Mouse (Mus musculus) kidney, postnatal 0 days (tissue): ENCODE data around the gene Cbfa2t3. TPM values are rescaled to one million over a fixed set of nuclear protein-coding genes. Genes with fewer than 3 reads are reported as not detected.

Source experiments
- ATAC-seq: fragments of 200-750 bp; cut with Nextera tagmentation; replicated peaks from 2 replicates; pipeline ENCODE4 v1.8.0; 2017; ENCODE audit warnings: low read depth, moderate number of reproducible peaks, moderate TSS enrichment, moderate library complexity; ENCODE audit not compliant: low FRiP score
- DNase-seq: peaks from one replicate; pipeline ENCODE4 v3.0.0-alpha.2; 2016; ENCODE audit warnings: low spot score
- H3K27ac ChIP-seq: fragments of 300-500 bp; sonication (generic); 2 replicates; pipeline ENCODE4 v1.5.1; 2014; ENCODE audit warnings: mild to moderate bottlenecking
- H3K27me3 ChIP-seq: fragments of 300-500 bp; sonication (generic); 2 replicates; pipeline ENCODE4 v1.6.1; 2014; ENCODE audit warnings: low read length, mixed read lengths; ENCODE audit not compliant: insufficient read depth
- H3K36me3 ChIP-seq: fragments of 300-500 bp; sonication (generic); 2 replicates; pipeline ENCODE4 v1.6.1; 2014; ENCODE audit warnings: low read length, mixed read lengths; ENCODE audit not compliant: insufficient read depth
- H3K4me1 ChIP-seq: fragments of 300-500 bp; sonication (generic); replicated peaks from 2 replicates; pipeline ENCODE4 v1.6.1; 2014; ENCODE audit warnings: antibody characterized with exemption, low read length, mixed read lengths; ENCODE audit not compliant: insufficient read depth
- H3K4me2 ChIP-seq: fragments of 300-500 bp; sonication (generic); 2 replicates; pipeline ENCODE4 v1.6.1; 2014; ENCODE audit warnings: mild to moderate bottlenecking, low read length, moderate library complexity, mixed read lengths
- H3K4me3 ChIP-seq: fragments of 300-500 bp; sonication (generic); replicated peaks from 2 replicates; pipeline ENCODE4 v1.5.1; 2014; ENCODE audit warnings: low read depth, low read length
- H3K9ac ChIP-seq: fragments of 300-500 bp; sonication (generic); 2 replicates; pipeline ENCODE4 v1.6.1; 2014; ENCODE audit warnings: low read depth, low read length
- H3K9me3 ChIP-seq: fragments of 300-500 bp; sonication (generic); replicated peaks from 2 replicates; pipeline ENCODE4 v1.6.1; 2016; ENCODE audit warnings: low read length, inconsistent platforms, mixed read lengths
- CTCF ChIP-seq: IDR thresholded peaks from 2 replicates; pipeline ENCODE4 v1.5.1; 2016; ENCODE audit warnings: antibody characterized with exemption, low read depth, mild to moderate bottlenecking, moderate library complexity
- WGBS: fragments of 180-500 bp; shearing (Covaris S2); extraction: QIAGEN DNeasy Blood & Tissue Kit; methylation state at CpG from one replicate; pipeline ENCODE4 v1.1.7; 2014; 5-methylcytosine and 5-hydroxymethylcytosine counted together
- polyA plus RNA-seq: library from polyadenylated mRNA; unstranded; fragments of >200 nt; fragmentation: Nextera tagmentation; extraction: Ambion mirVana; gene quantifications from 2 replicates; pipeline ENCODE4 v1.2.1, GENCODE M21; 2015

The Cbfa2t3 gene
- polyA plus RNA-seq, 1 experiment from 2014 or later = 3.6 TPM

- Histone ChIP-seq H3K9ac (no peak overlapping the region), H3K36me3 (no peaks in the 10 kb centered on the region), H3K27me3 (no peaks in the 10 kb centered on the region), H3K4me2 (no peak overlapping the region), H3K4me1 (peaks cover 14% of the 10 kb centered on the region), H3K4me3 (no peak overlapping the region), H3K9me3 (no peaks in the 10 kb centered on the region), H3K27ac (no peak overlapping the region)
- ATAC-seq = no peak
- no peak for DNase-seq
- WGBS = 86% methylated on average over 4 of the region's 4 CpGs
- TF ChIP-seq CTCF = no peak
Observed at GRCm38 (mm10) chr8:122640825-122641224, 58.1 kb downstream of the Cbfa2t3 start.

- ATAC-seq = 0 out of 2 replicates have a peak, but pooled peaks have one; percentile 13
- no peak overlapping the region for H3K4me2 ChIP-seq
Observed at GRCm38 (mm10) chr8:122639521-122640248, 59.2 kb downstream of the Cbfa2t3 start.

GRCm38 (mm10) chr8:122638601-122639000 is 60.3 kb downstream of the Cbfa2t3 start:
- TF ChIP-seq CTCF = no peak
- Histone ChIP-seq H3K9ac (no peak overlapping the region), H3K36me3 (no peaks in the 10 kb centered on the region), H3K9me3 (no peaks in the 10 kb centered on the region), H3K27me3 (no peaks in the 10 kb centered on the region), H3K4me3 (no peak overlapping the region), H3K27ac (no peak overlapping the region), H3K4me1 (peaks cover 14% of the 10 kb centered on the region), H3K4me2 (no peak overlapping the region)
- ATAC-seq (no peak), DNase-seq (no peak)
- 56% methylated on average over 16 of the region's 16 CpGs for WGBS

More at GRCm38 (mm10) chr8:122639521-122640248, 59.2 kb downstream of the Cbfa2t3 start:
- H3K9ac ChIP-seq = no peak overlapping the region
- no peaks in the 10 kb centered on the region for H3K27me3 ChIP-seq
- H3K4me3 ChIP-seq = no peak overlapping the region
- no peaks in the 10 kb centered on the region for H3K36me3 ChIP-seq
- 33% methylated on average over 16 of the region's 16 CpGs for WGBS
- H3K9me3 ChIP-seq = no peaks in the 10 kb centered on the region
- H3K4me1 ChIP-seq = peaks cover 14% of the 10 kb centered on the region
- peak; percentile 42 for DNase-seq
- H3K27ac ChIP-seq = no peak overlapping the region
- TF ChIP-seq CTCF = no peak

GRCm38 (mm10) chr8:122637230-122637629 is 61.7 kb downstream of the Cbfa2t3 start:
- Histone ChIP-seq H3K36me3 (no peaks in the 10 kb centered on the region), H3K4me2 (no peak overlapping the region), H3K4me3 (no peak overlapping the region), H3K9me3 (no peaks in the 10 kb centered on the region), H3K4me1 (peaks cover 14% of the 10 kb centered on the region), H3K27ac (no peak overlapping the region), H3K27me3 (no peaks in the 10 kb centered on the region), H3K9ac (no peak overlapping the region)
- DNase-seq (no peak), ATAC-seq (no peak)
- no peak for TF ChIP-seq CTCF
- 87% methylated on average over 9 of the region's 9 CpGs for WGBS

- no peaks in the 10 kb centered on the region for H3K27me3 ChIP-seq
- TF ChIP-seq CTCF = no peak
- no peak overlapping the region for H3K9ac ChIP-seq
- no peak for DNase-seq
- H3K4me1 ChIP-seq = peaks cover 14% of the 10 kb centered on the region
- no peak for ATAC-seq
- H3K27ac ChIP-seq = no peak overlapping the region
- 69% methylated on average over 9 of the region's 9 CpGs for WGBS
- H3K36me3 ChIP-seq = no peaks in the 10 kb centered on the region
- no peak overlapping the region for H3K4me2 ChIP-seq
- no peak overlapping the region for H3K4me3 ChIP-seq
- no peaks in the 10 kb centered on the region for H3K9me3 ChIP-seq
Observed at GRCm38 (mm10) chr8:122636803-122637175, 62.1 kb downstream of the Cbfa2t3 start.

- Histone ChIP-seq H3K36me3 (no peaks in the 10 kb centered on the region), H3K4me3 (no peak overlapping the region), H3K27me3 (no peaks in the 10 kb centered on the region), H3K4me2 (no peak overlapping the region), H3K9ac (no peak overlapping the region), H3K4me1 (peaks cover 14% of the 10 kb centered on the region), H3K27ac (0 out of 2 replicates have a peak overlapping the region, but pooled peaks have one; percentile 20), H3K9me3 (no peaks in the 10 kb centered on the region)
- ATAC-seq (peak; percentile 63), DNase-seq (peak; percentile 50)
- 41% methylated on average over 14 of the region's 14 CpGs for WGBS
- TF ChIP-seq CTCF = no peak
Observed at GRCm38 (mm10) chr8:122635878-122636802, 62.8 kb downstream of the Cbfa2t3 start.
